Mouse (Mus musculus): ENCODE data around the gene 5730596B20Rik. TPM values are rescaled to one million over a fixed set of nuclear protein-coding genes. Genes with fewer than 3 reads are reported as not detected.

The 5730596B20Rik gene
- total RNA-seq, 4 experiments from 2014 or later = not detected

GRCm38 (mm10) chr6:52162093-52162380, 15.3 kb upstream of the 5730596B20Rik start:
- no peak for DNase-seq (ENCODE audit: low spot score in 2 of 2)

- no peak for DNase-seq (ENCODE audit: low spot score in 2 of 2)
Measured at GRCm38 (mm10) chr6:52162611-52163365, 14.5 kb upstream of the 5730596B20Rik start.

DNA sequence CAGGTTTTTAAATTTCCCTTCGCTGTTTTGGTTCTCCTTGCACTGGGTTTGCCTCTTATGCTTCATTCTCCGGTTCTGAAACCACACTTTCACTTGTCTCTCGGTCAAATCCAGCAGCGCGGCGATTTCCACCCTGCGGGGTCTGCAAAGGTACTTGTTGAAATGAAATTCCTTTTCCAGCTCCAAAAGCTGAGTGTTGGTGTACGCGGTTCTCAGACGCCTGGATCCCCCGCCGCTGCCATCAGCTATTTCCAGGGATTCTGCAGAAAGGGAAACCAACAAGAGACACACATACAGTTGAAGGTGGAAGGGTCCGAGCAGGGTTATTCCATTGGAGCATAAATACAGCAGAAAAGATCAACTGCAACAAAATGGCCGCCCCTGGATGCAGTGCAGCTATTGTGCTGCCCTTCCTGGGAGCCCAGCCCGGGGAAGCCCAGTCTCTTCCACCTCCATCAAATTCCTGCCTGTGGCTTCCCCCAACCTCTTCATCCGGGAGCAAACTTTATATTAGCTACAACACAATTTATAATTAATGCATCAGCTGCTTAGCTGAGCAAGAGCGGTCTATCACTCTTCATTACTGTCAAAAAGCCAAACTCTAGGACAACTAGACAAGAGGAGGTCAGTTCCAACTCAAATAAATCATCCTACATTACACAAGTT, 13.8 kb upstream of the 5730596B20Rik start:
- DNase-seq (ENCODE audit: low spot score in 2 of 2) = no peak

GRCm38 (mm10) chr6:52164051-52164625, 13.2 kb upstream of the 5730596B20Rik start:
- no peak for DNase-seq (ENCODE audit: low spot score in 2 of 2)

DNA sequence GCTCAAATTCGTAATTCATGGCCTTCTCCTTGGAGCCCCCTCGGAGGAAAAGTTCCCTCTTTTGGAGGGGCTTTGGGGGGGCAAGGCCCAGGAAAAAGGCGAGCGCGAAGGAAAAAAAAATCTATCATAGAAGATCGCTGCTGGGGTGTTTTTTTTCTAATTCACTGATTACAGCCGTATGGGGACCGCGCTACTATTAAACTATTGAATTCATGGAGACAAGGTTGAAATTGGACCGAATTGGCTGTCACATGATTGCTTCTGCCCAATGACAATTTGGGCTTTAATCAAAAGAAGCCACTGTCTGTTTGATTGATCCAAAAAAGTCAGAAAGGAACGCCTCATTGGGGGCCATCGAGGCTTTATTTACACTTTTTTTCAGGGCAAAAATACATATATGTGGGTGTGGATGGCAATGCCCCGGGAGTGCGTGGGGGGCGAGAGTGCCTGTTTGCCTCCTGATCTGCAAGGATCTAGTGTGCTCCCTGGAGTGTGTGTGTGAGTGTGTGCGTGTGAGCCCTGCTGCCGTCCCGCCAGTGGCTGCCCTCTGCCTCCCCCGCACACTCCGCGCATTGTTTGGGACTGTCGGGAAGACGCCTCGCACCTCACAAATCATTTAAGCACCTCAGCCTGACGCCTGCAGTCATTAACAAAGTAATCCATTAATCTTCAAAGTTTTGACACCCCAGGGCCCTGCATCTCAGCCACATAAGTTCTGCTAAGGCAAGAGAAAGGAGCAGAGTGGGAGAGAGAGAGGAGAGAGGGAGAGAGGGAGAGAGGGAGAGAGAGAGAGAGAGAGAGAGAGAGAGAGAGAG, 12.5 kb upstream of the 5730596B20Rik start, which contains the start of gene Hoxa2:
TSS of gene Hoxa2 (minus strand) at position 206 of the 815 bp plus-strand sequence.
- no peak for DNase-seq (ENCODE audit: low spot score in 2 of 2)

GRCm38 (mm10) chr6:52165441-52166370, 11.6 kb upstream of the 5730596B20Rik start:
- no peak for DNase-seq (ENCODE audit: low spot score in 2 of 2)

DNA sequence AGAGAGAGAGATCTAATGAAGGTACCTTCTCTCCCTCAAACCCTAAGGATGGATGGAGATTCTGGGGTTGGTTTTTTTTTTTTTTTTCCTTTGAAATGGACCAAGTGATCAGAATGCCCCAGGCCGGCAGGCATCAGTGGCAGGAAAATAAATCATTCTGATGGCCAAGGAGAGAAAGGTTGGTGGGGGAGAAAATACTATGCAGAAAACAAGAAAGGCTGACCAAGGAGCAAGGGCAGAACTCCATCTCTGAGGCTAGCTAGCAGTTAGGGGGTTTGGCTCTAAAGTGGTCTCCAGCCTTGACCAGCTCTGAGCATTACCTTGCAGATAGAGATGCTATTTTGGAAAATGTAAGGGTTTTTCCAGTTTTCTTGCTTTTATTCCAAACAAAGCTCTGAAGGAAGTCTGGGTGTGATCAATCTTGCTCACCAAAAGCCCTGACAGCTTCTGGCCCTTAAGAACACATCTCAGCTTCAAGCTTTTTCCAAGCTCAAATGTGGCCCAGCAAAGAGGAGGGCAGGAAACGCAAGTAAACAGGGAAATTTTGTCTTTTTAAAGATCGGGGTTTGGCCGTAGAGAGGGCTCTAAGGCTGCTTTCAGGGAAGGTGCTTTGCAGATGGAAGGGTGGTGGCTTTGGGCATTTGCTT, 10.7 kb upstream of the 5730596B20Rik start:
- no peak for DNase-seq (ENCODE audit: low spot score in 2 of 2)

GRCm38 (mm10) chr6:52167176-52167575, 10.1 kb upstream of the 5730596B20Rik start:
- DNase-seq (ENCODE audit: low spot score in 2 of 2) = no peak

GRCm38 (mm10) chr6:52167736-52168161, 9.5 kb upstream of the 5730596B20Rik start:
- DNase-seq (ENCODE audit: low spot score in 2 of 2) = no peak

DNA sequence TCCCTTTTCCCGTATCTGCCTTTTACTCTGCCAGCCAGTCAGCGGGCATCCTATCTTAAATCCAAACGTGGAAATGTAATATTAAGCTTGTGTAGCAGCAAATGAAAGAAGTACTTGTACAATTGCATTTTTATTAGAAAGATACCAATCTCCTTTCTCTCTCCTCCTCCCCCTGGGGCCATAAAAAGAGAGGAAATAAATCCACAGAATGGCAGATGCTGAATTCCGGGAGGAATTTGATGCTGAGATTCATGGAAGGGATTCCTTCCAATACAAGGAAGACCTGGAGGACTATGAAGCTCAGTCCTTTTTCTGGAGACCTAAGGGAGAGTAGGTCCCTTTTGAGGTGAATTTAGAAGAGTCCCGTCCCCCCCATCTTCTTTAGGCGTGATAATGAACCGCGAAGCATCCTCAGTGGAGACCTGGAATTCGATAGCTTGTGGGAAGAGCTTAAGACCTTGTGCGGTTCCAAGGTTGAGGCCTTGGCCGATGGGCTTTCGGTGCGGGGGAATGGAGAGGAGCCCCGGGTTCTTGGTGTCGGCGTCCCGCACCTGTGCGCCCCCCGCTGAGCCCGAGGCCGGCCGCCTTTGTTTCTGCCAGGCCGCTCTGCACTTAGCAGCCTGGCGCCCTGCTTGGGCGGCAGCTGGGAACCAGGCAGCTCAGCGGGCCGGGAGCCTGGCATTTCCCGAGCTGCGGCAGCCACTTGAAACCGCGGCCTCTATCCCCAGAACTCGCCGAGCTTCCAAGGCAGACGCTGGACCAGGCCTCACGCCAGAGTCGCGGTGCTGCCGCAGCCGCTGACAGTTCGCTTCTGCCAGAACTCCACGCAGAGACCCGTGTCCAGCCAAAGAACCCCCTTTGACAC, 8.9 kb upstream of the 5730596B20Rik start:
- no peak for DNase-seq (ENCODE audit: low spot score in 2 of 2)

- DNase-seq (ENCODE audit: low spot score in 2 of 2) = no peak
Measured at GRCm38 (mm10) chr6:52169499-52170165, 7.7 kb upstream of the 5730596B20Rik start.

- no peak for DNase-seq (ENCODE audit: low spot score in 2 of 2)
Measured at GRCm38 (mm10) chr6:52170166-52170897, 7.0 kb upstream of the 5730596B20Rik start.

DNA sequence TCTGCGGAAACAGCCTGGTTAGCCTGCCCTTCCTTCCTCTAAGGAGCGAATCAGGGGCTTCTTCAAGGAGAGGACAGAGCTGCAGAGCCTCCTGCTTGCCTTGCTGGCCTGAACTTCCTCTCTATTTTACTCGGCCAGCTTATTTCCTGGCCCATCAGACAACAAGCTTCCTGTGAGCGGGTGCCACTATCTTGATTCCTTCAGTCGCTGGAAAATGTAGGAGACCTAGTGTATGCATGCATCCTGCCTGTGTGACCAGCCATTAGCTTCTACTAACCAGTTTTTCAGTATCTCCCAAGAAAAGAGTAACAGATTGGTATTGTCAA, 6.4 kb upstream of the 5730596B20Rik start:
- DNase-seq (ENCODE audit: low spot score in 2 of 2) = no peak

DNA sequence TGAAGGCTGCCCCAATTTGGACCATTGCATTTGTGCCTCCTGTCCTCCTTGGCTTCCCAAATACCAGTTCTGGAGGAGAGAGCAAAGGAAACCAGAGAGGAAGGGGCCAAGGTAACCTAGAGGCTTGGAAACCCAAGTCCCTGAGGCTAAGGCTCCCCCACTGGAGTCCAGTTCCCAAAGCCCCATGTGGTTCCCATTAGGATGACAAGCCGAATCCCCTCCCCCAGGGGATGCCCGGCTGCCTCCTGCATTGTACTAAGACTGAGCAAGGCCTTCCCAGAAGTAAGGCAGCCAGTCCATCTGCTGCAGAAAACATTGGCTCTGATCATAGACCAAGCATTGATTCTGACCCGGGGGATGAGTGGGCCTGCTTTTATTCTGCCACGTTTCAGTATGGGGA, 6.0 kb upstream of the 5730596B20Rik start:
- no peak for DNase-seq (ENCODE audit: low spot score in 2 of 2)

DNA sequence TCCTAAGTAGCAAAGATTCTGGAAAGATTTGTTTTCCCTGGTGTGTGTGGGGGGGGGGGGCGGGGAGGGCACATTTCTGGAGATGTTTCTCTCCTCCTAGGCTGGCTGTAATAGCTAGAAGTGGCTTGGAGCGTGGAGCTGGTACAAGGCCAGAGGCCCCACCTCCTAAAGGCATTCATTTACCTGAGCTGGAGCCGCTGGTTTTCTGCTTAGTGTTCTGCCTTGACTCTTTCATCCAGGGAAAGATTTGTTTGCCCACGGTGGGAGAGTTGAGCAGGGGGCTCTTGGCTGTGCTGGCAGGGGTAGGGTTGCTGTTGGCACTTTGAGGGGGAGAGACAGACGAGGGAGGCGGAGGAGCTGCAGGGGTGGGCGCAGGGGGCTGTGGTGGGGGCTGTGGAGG, 5.4 kb upstream of the 5730596B20Rik start:
- DNase-seq (ENCODE audit: low spot score in 2 of 2) = no peak

DNA sequence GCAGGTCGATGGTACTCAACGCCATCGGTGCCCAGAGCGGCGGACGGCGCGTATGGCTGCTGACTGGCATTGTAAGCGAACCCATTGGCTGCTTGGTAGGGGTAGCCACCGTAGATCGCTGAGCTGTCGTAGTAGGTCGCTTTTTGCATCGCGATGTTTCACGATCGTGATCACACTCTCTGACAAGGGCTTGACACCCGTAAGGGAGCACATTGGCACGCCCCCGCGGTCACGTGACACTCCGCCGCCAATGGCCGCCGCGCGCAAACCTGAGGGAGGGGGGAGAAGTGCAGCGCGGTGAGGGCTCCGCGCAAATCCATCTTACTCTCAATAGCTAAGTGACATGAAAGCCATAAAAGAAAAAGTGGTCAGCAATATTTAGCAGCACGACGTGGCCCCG, 4.8 kb upstream of the 5730596B20Rik start:
- DNase-seq (ENCODE audit: low spot score in 2 of 2) = no peak

DNA sequence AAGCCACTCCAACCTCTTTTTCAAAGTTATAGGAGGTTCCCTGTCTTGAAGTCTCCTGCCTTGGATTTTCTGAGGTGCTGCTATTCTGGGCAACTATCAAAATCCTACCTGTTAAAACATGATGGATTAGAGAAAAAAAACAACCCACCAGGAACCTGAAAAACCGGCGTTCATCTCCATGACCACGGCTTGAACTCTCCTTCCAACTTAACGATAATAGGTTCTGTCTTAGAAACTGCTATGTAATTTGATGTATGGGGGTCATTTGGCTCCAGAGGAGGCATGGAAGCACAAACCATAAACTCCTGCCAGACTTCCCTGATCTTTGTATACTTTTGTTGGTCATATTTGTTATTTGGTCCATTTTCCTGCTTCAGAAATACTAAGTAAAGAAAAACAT, 3.6 kb upstream of the 5730596B20Rik start:
- DNase-seq (ENCODE audit: low spot score in 2 of 2) = no peak
